Comparison of ENCODE assay signal across 26 mouse cellular contexts in the genomic region with DNA sequence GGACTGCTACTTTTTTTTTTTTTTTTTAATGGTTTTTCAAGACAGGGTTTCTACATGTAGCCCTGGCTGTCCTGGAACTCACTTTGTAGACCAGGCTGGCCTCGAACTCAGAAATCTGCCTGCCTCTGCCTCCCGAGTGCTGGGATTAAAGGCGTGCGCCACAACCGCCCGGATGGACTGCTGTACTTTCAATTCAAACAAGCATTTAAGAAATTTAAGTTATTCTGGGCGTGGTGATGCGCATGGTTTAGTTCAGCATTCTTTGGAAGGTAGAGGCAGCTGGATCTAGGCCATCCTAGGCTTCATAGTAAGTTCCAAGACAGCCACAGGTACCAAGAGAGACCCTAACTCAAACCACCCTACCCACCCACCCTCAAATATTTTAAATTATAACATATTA.
"Had no signal": no experiment of that assay in that cellular context is flagged by ENCODE, and none has a peak within 500 bp of the region (broad histone marks: within the 10 kb centered on the region; RNA-seq: fewer than 3 reads in every experiment).

No protein-coding gene starts in this region.

- DNase-seq: gastrocnemius, adult 2 months; gastrocnemius, postnatal 10 days; gastrocnemius, postnatal 25 days; heart, adult 2 months; heart, postnatal 10 days; heart, postnatal 4 days; kidney, adult 18-20 months; kidney, adult 8-10 months; kidney, postnatal 10 days; kidney, postnatal 25 days; kidney, postnatal 4 days; left cerebral cortex, postnatal 4 days had no signal

- H3K9ac ChIP-seq: heart, embryonic 12.5 days; hindbrain, embryonic 12.5 days; hindbrain, embryonic 14.5 days; intestine, embryonic 15.5 days; limb, embryonic 13.5 days; limb, embryonic 15.5 days; liver, embryonic 12.5 days; liver, embryonic 14.5 days had no signal

- H3K4me3 ChIP-seq: gastrocnemius, adult 2 months; heart, adult 2 months; heart, embryonic 10.5 days; heart, embryonic 12.5 days; hindbrain, embryonic 10.5 days; hindbrain, embryonic 12.5 days; intestine, embryonic 15.5 days; layer of hippocampus, adult 2 months; limb, embryonic 13.5 days; limb, embryonic 15.5 days; liver, embryonic 12.5 days had no signal

- H3K4me1 ChIP-seq: heart, embryonic 10.5 days; heart, embryonic 12.5 days; hindbrain, embryonic 12.5 days; intestine, embryonic 15.5 days; liver, embryonic 12.5 days had no signal

- H3K9me3 ChIP-seq: heart, embryonic 10.5 days; heart, embryonic 12.5 days; hindbrain, embryonic 10.5 days; hindbrain, embryonic 12.5 days; intestine, embryonic 15.5 days; limb, embryonic 13.5 days; limb, embryonic 15.5 days; liver, embryonic 12.5 days had no signal

- ATAC-seq: hindbrain, embryonic 16.5 days; inflammation-experienced regulatory T-cells, adult 6 months; intestine, embryonic 15.5 days; intestine, postnatal 0 days; liver, embryonic 12.5 days had no signal

- H3K36me3 ChIP-seq: heart, embryonic 10.5 days; heart, embryonic 12.5 days; hindbrain, embryonic 10.5 days; hindbrain, embryonic 12.5 days; intestine, embryonic 15.5 days; limb, embryonic 13.5 days; limb, embryonic 15.5 days; liver, embryonic 12.5 days had no signal

- H3K27ac ChIP-seq: gastrocnemius, adult 2 months; heart, adult 2 months; heart, embryonic 10.5 days; hindbrain, embryonic 10.5 days; hindbrain, embryonic 12.5 days; hindbrain, embryonic 14.5 days; intestine, embryonic 15.5 days; layer of hippocampus, adult 2 months; limb, embryonic 13.5 days; limb, embryonic 15.5 days; liver, embryonic 12.5 days; liver, embryonic 14.5 days had no signal
